Mouse (Mus musculus) erythroblast, embryonic 14.5 days (primary cell): ENCODE measurements around the gene Adm2.

Source experiments
- GATA1 ChIP-seq: IDR thresholded peaks from 2 replicates; pipeline ENCODE4 v1.6.1; 2012; ENCODE audit warnings: low read length, inconsistent platforms, mixed read lengths
- TAL1 ChIP-seq: IDR thresholded peaks from 3 replicates; pipeline ENCODE4 v1.6.1; 2012; ENCODE audit warnings: low read length, inconsistent platforms, mixed read lengths

DNA sequence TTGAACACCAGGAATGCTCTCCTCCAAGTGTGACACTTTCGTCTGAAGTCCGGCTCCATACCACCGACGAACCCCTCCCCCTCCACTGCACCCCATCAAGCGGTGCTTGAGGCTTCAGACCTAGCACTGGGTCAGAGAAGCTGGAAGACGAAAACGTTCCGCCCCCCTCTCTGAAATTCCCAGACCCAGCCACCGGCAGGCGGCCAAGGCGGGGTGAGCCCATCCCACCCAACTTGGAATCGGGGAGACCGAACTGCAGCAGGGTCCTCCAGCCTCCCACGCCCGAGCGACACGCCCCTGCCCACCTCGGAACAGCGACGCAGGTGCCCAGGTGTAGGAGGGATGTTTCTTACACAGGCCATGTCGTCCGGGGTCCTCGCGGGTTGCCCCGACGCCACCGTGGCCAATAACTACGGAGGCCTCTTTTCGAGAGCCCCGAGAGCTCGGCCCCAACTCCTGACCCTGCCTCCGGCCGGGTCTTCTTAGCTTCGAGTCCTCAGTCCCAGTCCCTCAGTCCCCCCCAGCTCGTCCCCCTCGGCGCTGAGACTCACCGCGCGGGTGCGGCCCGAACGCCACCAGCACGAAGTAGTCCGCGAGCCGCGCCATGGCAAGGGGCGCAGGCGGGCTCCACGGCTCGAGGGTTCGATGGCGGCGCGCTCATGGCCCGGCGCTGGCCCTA is 7.9 kb upstream of the Adm2 start:
- TF ChIP-seq GATA1 (no peak), TAL1 (no peak)
